Mouse (Mus musculus) cerebellum, adult 2 months (tissue): ENCODE measurements around the gene Kmt2d.

Experiments
- CTCF ChIP-seq: fragments of 200-500 bp; IDR thresholded peaks from 2 replicates; pipeline ENCODE4 v1.5.1; 2011; ENCODE audit warnings: low read depth, mild to moderate bottlenecking, control low read depth, low read length, moderate library complexity, borderline replicate concordance; ENCODE audit not compliant: insufficient read depth
- POLR2A ChIP-seq: fragments of 200-500 bp; IDR thresholded peaks from 2 replicates; pipeline ENCODE4 v1.6.1; 2011; ENCODE audit warnings: low read length, control low read depth, borderline replicate concordance; ENCODE audit not compliant: insufficient read depth

DNA sequence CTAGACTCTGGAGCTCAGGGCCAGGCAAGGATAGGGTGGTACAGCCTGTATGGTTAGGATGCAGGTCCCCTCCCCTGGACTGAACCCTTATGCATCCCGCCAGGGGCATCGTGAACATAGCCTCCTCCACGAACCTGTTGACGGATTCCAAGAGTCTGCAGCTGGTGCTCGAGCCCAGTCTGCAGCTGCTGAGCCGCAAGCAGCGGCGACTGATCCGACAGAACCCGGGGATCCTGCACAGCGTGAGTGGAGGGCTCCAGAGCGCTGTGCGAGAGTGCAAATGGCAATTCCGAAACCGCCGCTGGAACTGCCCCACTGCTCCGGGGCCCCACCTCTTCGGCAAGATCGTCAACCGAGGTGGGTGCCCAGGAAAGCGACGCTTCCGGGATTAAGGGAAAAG is 80.2 kb downstream of the Kmt2d start:
- TF ChIP-seq POLR2A = no peak
- TF ChIP-seq CTCF = no peak
